Mouse (Mus musculus) spleen, adult 2 months (tissue): ENCODE measurements around the gene Adssl1. TPM values are rescaled to one million over a fixed set of nuclear protein-coding genes. Genes with fewer than 3 reads are reported as not detected.

Source experiments
- DNase-seq, 2 experiments: peaks; one replicate each; pipeline versions ENCODE4 v3.0.0 to v3.0.0-alpha.2; 2012 to 2021; ENCODE audit warnings: low spot score in 2 of 2, low read depth in 1 of 2
- H3K27ac ChIP-seq: fragments of 200-500 bp; 2 replicates; pipeline ENCODE4 v1.5.1; 2012; ENCODE audit warnings: low read length, inconsistent platforms; ENCODE audit not compliant: insufficient read depth
- H3K27me3 ChIP-seq: fragments of 200-500 bp; 2 replicates; pipeline ENCODE4 v1.6.1; 2012; ENCODE audit warnings: mild to moderate bottlenecking, moderate library complexity, low read length, inconsistent platforms; ENCODE audit not compliant: control insufficient read depth, insufficient read depth
- H3K36me3 ChIP-seq: fragments of 200-500 bp; 2 replicates; pipeline ENCODE4 v1.6.1; 2012; ENCODE audit warnings: mild to moderate bottlenecking, low read length, inconsistent platforms; ENCODE audit not compliant: control insufficient read depth, insufficient read depth
- H3K4me1 ChIP-seq: fragments of 200-500 bp; 2 replicates; pipeline ENCODE4 v1.6.1; 2011; ENCODE audit warnings: inconsistent platforms; ENCODE audit not compliant: control insufficient read depth, insufficient read depth, insufficient read length
- H3K4me3 ChIP-seq: fragments of 200-500 bp; 2 replicates; pipeline ENCODE4 v1.5.1; 2011; ENCODE audit warnings: mild to moderate bottlenecking, inconsistent platforms; ENCODE audit not compliant: insufficient read depth, insufficient read length; ENCODE audit errors: extremely low read depth
- CTCF ChIP-seq: fragments of 200-500 bp; IDR thresholded peaks from 2 replicates; pipeline ENCODE4 v1.5.1; 2011; ENCODE audit warnings: mild to moderate bottlenecking, inconsistent platforms; ENCODE audit not compliant: insufficient read depth, insufficient read length, insufficient replicate concordance; ENCODE audit errors: extremely low read depth
- POLR2A ChIP-seq: fragments of 200-500 bp; IDR thresholded peaks from 2 replicates; pipeline ENCODE4 v1.6.1; 2011; ENCODE audit warnings: low read depth, low read length, inconsistent platforms
- WGBS: fragments of 180-500 bp; shearing (Covaris S2); methylation state at CpG from one replicate; pipeline ENCODE4 v1.1.7; 2018; 5-methylcytosine and 5-hydroxymethylcytosine counted together
- polyA plus RNA-seq: library from polyadenylated mRNA; depleted of rRNA; stranded (reverse); fragments of >200 nt; gene quantifications from 2 replicates; pipeline ENCODE4 v1.2.3, GENCODE M21; 2012

Gene Adssl1
- polyA plus RNA-seq, 1 experiment: 10.7 TPM

DNA sequence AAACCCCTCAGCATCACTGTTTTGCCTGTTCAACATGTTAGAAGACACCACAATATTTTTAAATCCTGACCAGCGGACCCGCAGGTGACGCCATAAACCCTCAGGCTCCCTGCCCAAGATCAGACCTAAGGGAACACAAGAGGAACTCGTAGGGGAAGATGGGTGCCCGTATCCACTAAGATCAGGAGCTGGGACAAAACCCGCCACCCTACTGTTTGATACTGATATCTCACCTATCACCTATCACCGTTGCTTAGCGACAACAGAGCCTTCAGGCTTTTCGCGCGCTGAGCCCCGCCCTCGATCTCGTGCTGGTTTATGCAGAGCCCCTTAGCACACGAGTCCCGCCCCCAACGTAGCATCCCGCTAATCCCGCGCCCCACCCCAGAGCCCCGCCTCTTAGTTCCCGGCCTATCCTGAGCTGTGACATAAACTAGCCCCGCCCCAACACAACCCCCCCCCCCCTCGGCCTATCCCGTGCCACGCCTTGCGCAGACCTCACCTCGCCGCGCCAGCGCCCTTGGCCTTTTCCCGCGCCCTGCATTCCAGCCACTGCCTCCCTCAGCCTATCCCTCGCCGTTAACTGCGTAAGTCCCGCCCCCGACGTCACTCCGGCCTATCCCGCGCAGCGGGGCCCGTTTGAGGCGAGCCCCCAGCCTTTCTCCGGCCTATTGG, 24.5 kb downstream of the Adssl1 start, which contains the start of gene Siva1:
Gene Siva1 (plus strand): TSS at position 500 of the 675 bp plus-strand sequence.
- peak within 1 kb of the TSS; percentile 82 for H3K4me3 ChIP-seq
- DNase-seq: peak; percentile 97 to 99
- WGBS: 1% methylated on average over 46 of the region's 46 CpGs
- H3K36me3 ChIP-seq: no peaks in the 10 kb centered on the region
- TF ChIP-seq CTCF (no peak), POLR2A (no peak)
- H3K4me1 ChIP-seq: peaks cover 4% of the 10 kb centered on the region; the same call in 1 of the 2 replicates
- H3K27ac ChIP-seq: peak within 1 kb of the TSS; percentile 68
- H3K27me3 ChIP-seq: no peaks in the 10 kb centered on the region

DNA sequence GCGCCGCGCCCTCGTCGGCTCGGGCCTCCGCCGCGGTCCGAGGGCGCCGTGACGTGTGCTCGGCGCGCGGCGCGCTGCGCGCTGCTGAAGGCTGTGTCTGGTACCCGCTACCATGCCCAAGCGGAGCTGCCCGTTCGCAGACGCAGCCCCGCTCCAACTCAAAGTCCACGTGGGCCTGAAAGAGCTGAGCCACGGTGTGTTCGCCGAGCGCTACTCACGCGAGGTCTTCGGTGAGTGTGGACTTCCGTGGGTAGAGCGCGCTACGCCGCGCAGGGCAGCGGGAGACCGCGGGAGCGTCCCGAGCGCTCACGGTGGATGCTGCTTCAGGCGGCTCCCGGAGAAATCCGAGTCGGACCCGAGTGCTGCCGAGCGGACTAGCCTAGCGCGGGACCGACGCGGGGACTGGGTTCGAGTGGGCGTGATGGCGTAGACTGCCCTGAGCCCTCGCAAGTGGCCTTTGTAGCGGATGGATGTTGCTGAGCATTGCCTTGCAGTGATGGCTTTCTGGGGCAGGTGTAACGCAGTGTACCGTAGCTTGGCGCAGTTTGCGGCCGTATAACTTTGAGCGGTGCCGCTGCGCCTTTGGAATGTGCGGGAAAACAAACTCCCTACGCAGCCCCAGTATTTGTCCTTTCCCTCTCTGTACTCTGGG, 25.1 kb downstream of the Adssl1 start:
- Histone ChIP-seq H3K27ac (peak overlapping the region; percentile 68), H3K4me3 (peak overlapping the region; percentile 82), H3K4me1 (peaks cover 4% of the 10 kb centered on the region; the same call in 1 of the 2 replicates), H3K36me3 (no peaks in the 10 kb centered on the region), H3K27me3 (no peaks in the 10 kb centered on the region)
- TF ChIP-seq POLR2A (peak; percentile 61), CTCF (no peak)
- under 1% methylated on average over 75 of the region's 75 CpGs for WGBS
- DNase-seq: no peak

DNA sequence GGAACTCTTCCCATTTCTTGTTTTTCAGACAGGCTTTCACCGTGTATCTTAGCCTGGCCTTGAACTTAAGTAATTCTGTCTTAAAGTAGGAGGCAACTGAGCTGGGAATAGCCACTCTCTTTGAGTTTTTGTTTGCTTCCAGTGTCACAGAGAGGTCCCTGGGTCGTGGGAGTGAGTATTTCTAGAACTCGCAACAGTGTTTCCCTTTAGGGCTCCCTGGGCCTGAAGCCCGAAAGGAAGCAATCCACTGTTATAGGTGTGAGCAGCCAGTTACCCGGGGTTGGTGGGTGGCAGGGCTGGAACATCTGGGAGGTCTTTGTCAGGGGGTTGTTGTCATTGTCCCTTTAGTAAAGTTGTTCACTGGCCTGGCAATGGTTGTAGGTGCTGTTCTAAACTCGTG, 26.3 kb downstream of the Adssl1 start:
- Histone ChIP-seq H3K4me3 (no peak overlapping the region), H3K36me3 (0 out of 2 replicates have a peak, but pooled peaks cover 2% of the 10 kb centered on the region), H3K27me3 (no peaks in the 10 kb centered on the region), H3K27ac (no peak overlapping the region), H3K4me1 (peaks cover 4% of the 10 kb centered on the region; the same call in 1 of the 2 replicates)
- TF ChIP-seq CTCF: no peak
- TF ChIP-seq POLR2A: no peak
- WGBS: 57% methylated on average over 6 of the region's 6 CpGs
- DNase-seq: no peak

DNA sequence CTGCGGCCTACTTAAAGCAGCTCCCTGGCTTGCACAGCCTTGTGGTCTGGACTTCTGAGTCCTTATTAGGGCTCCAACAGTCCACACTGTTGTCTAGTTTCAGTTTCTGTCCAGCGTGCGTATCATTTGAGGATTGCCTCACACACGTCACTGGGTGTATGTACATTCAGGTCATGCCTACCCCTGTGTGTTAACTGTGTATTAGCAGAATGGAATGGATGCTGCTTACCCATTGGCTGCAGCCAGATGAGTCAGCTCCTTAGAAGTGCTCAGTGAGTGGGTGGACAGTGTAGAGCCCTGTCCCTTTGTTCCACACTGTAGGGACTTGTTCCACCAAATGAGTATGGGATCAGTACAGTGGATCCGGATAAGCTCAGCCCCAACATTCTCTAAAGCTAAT, 28.2 kb downstream of the Adssl1 start:
- peaks cover 4% of the 10 kb centered on the region; the same call in 1 of the 2 replicates for H3K4me1 ChIP-seq
- H3K4me3 ChIP-seq: no peak overlapping the region
- TF ChIP-seq CTCF (no peak), POLR2A (no peak)
- no peaks in the 10 kb centered on the region for H3K27me3 ChIP-seq
- whole genome bisulfite sequencing: 91% methylated on average over 5 of the region's 5 CpGs
- 0 out of 2 replicates have a peak, but pooled peaks cover 2% of the 10 kb centered on the region for H3K36me3 ChIP-seq
- DNase-seq: no peak
- no peak overlapping the region for H3K27ac ChIP-seq

DNA sequence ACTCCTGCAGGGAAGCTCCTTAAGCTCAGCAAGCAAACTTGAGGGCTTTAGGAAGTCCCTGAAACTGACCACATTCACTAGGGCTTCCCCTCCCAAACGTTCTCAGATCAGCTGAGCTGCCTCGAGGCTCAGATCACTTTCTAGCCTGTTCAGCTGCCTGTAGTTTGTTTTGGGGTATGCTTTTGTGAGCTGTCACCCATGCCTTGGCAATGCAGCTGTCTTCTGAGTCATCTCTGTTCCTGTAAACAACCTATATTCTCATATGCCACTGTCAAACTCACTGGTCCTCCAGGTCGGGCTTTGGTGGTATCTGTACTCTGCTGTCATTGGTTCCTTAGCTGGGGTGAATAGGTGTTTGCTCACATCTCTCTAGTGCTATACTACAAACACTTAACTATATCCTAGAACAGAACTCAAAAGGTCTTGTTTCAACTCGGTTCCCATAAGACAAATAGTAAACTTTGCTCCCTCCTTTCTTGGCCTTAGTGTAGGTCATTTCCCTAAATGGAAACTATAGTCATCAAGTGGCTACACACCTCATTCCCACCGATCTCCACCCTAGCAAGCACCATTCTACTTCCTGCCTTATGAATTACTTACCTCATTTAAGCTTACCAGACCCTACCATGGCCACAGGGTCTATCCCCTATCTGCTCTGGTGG, 32.1 kb downstream of the Adssl1 start:
- no peak overlapping the region for H3K27ac ChIP-seq
- H3K4me1 ChIP-seq: no peaks in the 10 kb centered on the region
- no peaks in the 10 kb centered on the region for H3K27me3 ChIP-seq
- peaks cover 23% of the 10 kb centered on the region for H3K36me3 ChIP-seq
- no peak for DNase-seq
- 75% methylated on average over 5 of the region's 5 CpGs for WGBS
- TF ChIP-seq CTCF (no peak), POLR2A (no peak)
- no peak overlapping the region for H3K4me3 ChIP-seq

DNA sequence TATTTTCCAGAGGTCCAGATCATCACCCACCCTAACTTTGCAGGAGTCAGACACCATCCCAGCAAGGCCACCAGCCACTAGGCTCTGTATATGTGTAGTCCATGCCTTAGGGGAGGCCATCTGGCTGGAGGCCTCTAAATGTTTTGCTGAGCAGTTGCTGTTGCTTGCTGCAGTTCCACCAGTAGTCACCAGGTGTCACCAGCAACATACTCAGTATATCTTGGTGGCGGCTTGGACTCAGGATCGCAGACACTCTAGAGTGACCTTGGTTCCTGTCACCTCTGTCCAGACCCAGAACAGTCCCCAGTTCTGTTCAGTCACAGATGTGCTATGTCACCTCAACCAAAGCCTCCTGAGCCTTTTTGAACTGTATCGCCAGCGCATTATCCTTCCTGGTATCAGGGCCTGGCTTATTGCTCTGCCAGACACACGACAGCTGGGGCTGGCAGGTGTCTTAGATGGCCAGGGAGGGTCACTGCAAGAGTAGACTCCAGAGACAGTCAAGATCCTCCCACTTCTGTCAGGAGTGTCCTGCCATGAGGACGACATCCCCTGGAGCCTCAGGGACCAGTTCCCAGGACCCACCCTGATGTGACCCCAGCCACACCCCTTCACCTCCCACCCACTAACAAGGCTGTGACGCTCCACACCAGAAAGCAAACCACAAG, 33.4 kb downstream of the Adssl1 start:
- 62% methylated on average over 7 of the region's 7 CpGs for WGBS
- no peaks in the 10 kb centered on the region for H3K4me1 ChIP-seq
- TF ChIP-seq POLR2A (no peak), CTCF (peak; percentile 91; the same call in 1 of the 2 replicates)
- H3K4me3 ChIP-seq: no peak overlapping the region
- peaks cover 36% of the 10 kb centered on the region for H3K36me3 ChIP-seq
- no peak overlapping the region for H3K27ac ChIP-seq
- DNase-seq: peak; percentile 64 to 83
- no peaks in the 10 kb centered on the region for H3K27me3 ChIP-seq
